Mouse (Mus musculus) thymus, postnatal 36 days (tissue): ENCODE data around the gene Rnf151.
"Not testable (repeated sequence)": the region's sequence is repeated elsewhere in the genome, so short reads cannot be mapped to it uniquely, and the experiment has no call there.

ENCODE experiments used
- DNase-seq, 2 experiments: peaks; one replicate each; pipeline ENCODE4 v3.0.0; 2022; ENCODE audit warnings: mixed read lengths in 2 of 2

Rnf151 gene

DNA sequence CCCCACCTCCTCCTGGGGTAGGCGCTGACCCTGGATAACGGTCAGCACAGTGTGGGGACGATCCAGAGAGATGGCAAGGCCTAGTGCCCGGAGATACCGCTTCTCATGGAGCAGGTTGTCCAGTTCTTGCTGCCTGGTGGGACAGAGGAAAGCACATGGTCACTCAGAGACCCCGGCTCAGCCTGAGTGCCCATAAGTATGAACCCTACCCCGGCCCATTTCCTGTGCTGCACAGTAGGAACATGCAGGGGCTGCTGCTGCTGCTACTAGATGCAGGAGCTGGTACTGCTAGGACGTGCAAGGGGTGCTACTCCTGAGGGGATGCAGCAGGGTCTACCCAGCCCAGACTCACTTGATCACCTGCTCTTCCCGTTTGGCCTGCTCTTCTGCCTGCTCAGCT is 16.6 kb downstream of the Rnf151 start:
- DNase-seq: no peak

GRCm38 (mm10) chr17:24699473-24699872 is 18.4 kb downstream of the Rnf151 start:
- no peak for DNase-seq

DNA sequence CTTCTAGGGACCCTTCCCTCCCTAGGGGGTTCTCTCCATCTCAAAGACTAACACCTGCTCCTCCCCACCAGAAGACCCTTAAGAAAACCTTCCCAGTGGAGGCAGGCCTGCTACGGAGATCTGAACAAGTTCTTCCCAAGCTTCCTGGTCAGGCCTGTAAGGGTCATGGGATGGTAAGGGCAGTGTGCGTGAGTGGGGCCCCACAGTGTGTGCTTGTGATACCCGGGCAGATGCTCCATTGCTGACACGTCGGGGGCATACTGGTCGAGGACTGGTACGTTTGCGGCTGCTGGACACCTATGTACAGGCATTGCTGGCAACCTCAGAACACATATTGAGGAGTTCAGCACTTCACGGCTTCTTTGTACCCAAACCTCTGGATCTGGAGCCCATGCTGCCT is 19.1 kb downstream of the Rnf151 start:
- DNase-seq: no peak

- DNase-seq: peak in 1 of 2 experiments; percentile 43
Measured at GRCm38 (mm10) chr17:24697985-24698384, 19.9 kb downstream of the Rnf151 start.

DNA sequence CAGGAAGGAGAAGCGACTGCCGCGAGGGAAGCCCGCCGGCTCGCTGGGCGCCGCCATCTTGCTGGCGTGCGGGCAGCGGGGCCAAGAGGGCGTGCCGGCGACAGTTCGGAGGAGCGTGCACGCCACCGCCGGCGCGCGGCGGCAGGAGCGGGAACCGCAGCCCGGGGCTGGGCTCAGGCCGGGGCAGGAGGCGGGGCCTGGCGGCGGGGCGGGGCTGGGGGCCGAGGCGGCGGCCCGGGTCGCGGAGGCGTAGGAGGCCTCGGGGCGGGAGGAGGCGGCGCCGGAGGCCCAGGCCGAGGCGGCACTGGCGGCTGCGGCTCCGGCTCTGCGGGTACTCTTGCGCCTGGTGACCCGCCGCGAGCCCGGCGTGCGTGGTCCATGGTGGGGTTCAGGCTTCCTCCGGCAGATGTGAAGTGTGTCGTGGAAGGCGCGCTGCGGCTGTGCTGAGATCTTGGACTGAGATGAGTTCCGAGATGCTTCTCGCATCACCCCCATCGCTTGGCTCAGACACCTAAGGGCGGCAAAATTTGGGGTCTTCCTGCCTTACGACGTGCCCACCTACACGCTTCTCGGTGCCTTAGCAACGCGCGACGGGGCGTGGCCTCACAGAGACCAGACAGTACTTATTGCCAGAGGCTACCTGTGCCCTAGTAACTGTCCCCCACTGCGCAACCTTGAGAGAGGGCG is 21.7 kb downstream of the Rnf151 start, which contains the start of the genes Gfer and Noxo1:
Gene Gfer, minus strand, starts transcription at position 146 of the 687 bp plus-strand sequence.
Gene Noxo1, plus strand, starts transcription at position 224 of the 687 bp plus-strand sequence.
- peak; percentile 87 to 90 for DNase-seq

GRCm38 (mm10) chr17:24695326-24696010 is 22.4 kb downstream of the Rnf151 start:
- no peak for DNase-seq

GRCm38 (mm10) chr17:24692385-24692784 is 25.5 kb downstream of the Rnf151 start:
- DNase-seq: no peak

DNA sequence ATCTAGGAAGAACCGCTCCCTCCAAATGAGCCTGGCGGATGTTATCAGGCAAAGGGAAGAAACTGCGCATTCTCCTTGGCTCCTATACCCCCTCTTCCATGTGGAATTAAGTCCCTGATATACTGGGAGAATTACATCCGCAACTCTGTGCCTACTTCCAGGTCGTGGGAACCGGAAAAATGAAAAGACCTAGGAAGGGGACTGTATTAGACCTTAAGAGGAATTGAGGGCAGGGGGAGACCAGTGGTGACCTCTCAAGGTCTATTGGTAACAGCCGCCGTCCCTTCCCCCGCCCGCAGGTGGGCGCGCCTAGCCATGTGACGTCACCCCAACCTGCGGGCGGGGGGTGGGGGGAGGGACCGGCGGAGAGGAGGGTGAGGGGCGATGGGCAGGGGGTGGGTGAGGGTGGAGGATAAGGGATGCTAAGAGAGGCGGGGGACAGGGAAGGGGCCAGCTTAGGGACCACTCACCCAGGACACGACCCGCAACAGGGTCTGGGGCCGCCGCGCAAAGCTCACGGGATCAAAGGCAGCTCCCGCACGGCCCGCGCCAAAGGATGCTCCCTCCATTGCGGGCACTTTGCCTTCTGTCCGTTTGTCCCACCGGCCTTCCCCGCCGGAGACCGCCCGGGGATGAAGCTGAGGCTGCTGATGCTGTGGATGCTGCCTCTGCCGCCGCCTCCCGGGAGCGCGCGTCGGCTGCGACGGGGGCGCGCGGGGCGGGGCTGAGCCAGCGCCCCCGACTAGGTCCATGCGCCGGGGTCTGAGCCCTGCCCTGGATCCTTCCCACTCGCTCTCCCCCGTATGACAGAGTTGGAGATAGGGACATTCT is 28.4 kb downstream of the Rnf151 start, which contains the start of gene Syngr3:
Gene Syngr3, minus strand, starts transcription at position 705 of the 831 bp plus-strand sequence.
- no peak for DNase-seq

- DNase-seq: no peak
Measured at GRCm38 (mm10) chr17:24687599-24687998, 30.3 kb downstream of the Rnf151 start.

DNA sequence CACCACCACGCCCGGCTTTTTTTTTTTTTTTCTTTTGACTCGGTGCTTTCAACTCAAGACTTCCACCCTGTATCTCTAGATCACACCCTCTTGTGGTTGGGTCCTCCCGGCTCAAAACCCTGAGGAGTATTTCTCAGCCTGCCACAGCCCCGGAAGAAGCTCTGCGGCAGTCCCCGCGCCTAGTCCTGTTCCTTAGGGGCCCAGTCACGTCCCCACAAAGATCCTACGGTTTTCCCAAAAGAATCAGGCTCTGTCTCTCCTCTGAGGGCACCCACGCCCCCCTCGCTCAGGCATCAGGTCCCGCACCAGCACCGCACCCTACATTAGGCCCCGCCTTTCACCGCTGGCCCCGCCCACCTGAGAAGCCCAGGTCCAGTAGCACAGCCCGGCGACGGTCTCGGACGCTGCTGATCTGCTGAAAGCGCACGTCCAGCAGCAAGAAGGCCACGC is 30.7 kb downstream of the Rnf151 start:
- DNase-seq: peak; percentile 63 to 73

- peak; percentile 35 to 56 for DNase-seq
Measured at GRCm38 (mm10) chr17:24686514-24686913, 31.3 kb downstream of the Rnf151 start.

- DNase-seq: no peak
Measured at GRCm38 (mm10) chr17:24677500-24678080, 40.3 kb downstream of the Rnf151 start.

DNA sequence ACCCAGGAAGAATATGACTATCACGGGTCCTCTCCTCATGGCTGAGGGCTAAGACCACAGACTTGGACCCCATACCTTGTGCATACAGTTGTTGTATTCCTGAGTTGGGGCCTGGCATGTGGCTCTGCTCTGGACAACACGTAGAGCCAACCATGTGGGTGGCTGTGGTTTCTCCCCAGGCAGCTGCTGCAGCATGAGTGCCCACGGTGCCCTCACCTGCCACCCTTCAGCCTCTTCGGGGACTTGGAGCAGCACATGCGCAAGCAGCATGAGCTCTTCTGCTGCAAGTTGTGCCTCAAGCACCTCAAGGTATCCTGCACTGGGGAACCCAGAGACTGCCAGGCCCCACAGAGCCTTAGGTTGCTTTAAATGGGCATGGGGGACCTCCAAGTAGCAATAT is 41.0 kb downstream of the Rnf151 start:
- no peak for DNase-seq

DNA sequence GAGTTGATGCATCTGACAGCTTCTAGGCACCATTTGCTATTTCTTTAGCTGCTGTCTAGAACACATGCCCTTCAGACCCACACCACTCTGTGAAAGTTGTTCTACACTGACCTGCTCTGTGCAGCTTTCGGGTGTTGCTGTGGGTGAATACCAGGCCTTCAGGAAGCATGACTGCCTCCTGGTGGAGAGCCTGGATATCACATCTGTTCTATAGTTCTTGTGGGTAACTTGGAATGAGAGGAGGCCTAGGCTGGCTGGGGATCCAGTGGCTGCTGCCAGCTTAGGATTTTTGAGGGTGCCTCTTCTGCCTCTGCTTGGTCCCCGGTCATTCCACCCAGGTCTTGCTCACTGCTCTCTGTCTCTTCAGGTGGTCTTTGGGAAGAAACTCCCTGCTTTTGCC is 41.7 kb downstream of the Rnf151 start:
- peak; percentile 58 to 71 for DNase-seq

DNA sequence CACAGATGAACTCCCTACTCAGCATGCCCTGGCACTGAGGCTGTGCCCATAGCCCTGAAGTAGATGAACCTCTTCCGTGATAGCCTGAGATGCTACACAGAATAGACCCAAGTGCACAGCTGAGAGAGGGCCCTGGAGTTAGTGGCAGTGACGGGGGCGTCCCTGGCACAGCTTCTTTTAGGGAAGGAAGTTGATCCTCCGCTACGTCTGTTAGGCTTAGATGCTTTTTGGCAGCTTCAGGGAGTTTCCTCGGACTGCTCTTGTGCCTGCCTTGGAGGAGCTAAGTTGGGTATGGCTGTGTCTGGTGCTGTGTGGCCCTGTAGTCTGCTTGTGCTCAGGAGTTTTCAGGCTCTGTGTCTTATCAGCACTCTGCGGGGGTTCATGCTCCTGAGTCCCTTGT is 43.6 kb downstream of the Rnf151 start:
- no peak for DNase-seq

- DNase-seq: no peak
Measured at GRCm38 (mm10) chr17:24672141-24672540, 45.7 kb downstream of the Rnf151 start.

DNA sequence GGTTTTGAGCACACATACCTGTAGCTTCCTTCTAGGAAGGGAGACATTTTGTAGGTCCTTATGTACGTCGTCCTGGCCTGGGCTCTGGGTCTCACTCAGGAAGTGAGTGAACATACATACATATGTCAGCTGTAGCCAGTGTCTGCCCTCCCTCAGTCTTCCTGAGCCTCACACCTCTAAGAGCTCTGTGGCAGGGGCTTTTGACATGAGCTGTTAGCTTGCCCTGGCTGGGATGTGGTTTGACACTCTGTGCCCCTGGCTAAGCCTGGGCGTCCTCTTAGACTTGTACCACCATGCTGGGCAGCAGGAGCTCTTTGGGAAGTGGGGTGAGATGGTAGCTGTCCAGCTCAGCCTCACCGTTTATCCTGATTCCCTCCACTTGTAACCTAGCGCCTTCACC is 46.5 kb downstream of the Rnf151 start:
- no peak for DNase-seq

GRCm38 (mm10) chr17:24670246-24670844 is 47.5 kb downstream of the Rnf151 start:
- no peak for DNase-seq

GRCm38 (mm10) chr17:24669545-24670245 is 48.2 kb downstream of the Rnf151 start, which contains the start of gene Zfp598:
Gene Zfp598, plus strand, starts transcription at chr17:24669687.
- DNase-seq: peak; percentile 93 to 95

- DNase-seq: not testable (repeated sequence)
Measured at GRCm38 (mm10) chr17:24669214-24669544, 48.7 kb downstream of the Rnf151 start.

GRCm38 (mm10) chr17:24667416-24667815 is 50.4 kb downstream of the Rnf151 start:
- peak; percentile 53 to 57 for DNase-seq

GRCm38 (mm10) chr17:24667011-24667410 is 50.9 kb downstream of the Rnf151 start:
- not testable (repeated sequence) for DNase-seq
